Mouse (Mus musculus): ENCODE results near the gene Cpox. TPM values are rescaled to one million over a fixed set of nuclear protein-coding genes. Genes with fewer than 3 reads are reported as not detected.
A peak's percentile ranks its signal among the peaks of the same experiment; 100 is the strongest.

Gene Cpox
- polyA plus RNA-seq, 1 experiment from 2014 or later = 48.0 TPM

- Histone ChIP-seq H3K4me1 (replicated peaks) (no peaks in the 10 kb centered on the region), H3K4me2 (no peak overlapping the region), H3K9me3 (replicated peaks) (no peaks in the 10 kb centered on the region), H3K4me3 (no peak overlapping the region), H3K27ac (ENCODE audit: poor library complexity, severe bottlenecking) (no peak overlapping the region), H3K27me3 (replicated peaks) (no peaks in the 10 kb centered on the region), H3K36me3 (no peaks in the 10 kb centered on the region), H3K9ac (no peak overlapping the region)
- 52% methylated on average over 4 of the region's 4 CpGs for WGBS
- ATAC-seq (ENCODE audit: insufficient number of reproducible peaks, low FRiP score) = no peak
Observed at GRCm38 (mm10) chr16:58715018-58715417, 44.9 kb downstream of the Cpox start.

GRCm38 (mm10) chr16:58718666-58719120, 48.6 kb downstream of the Cpox start, which contains the start of gene Gpr15:
TSS of gene Gpr15 (minus strand) at chr16:58719070.
- no peaks in the 10 kb centered on the region for H3K4me1 ChIP-seq (replicated peaks)
- ATAC-seq (ENCODE audit: insufficient number of reproducible peaks, low FRiP score) = no peak
- 85% methylated on average over 7 of the region's 7 CpGs for WGBS
- H3K27ac ChIP-seq (ENCODE audit: poor library complexity, severe bottlenecking) = no peak within 1 kb of the TSS
- no peaks in the 10 kb centered on the region for H3K9me3 ChIP-seq (replicated peaks)
- no peaks in the 10 kb centered on the region for H3K36me3 ChIP-seq
- H3K9ac ChIP-seq = no peak within 1 kb of the TSS
- no peak within 1 kb of the TSS for H3K4me2 ChIP-seq
- H3K4me3 ChIP-seq = no peak within 1 kb of the TSS
- H3K27me3 ChIP-seq (replicated peaks) = no peaks in the 10 kb centered on the region

- Histone ChIP-seq H3K9me3 (replicated peaks) (no peaks in the 10 kb centered on the region), H3K27me3 (replicated peaks) (no peaks in the 10 kb centered on the region), H3K9ac (no peak overlapping the region), H3K36me3 (no peaks in the 10 kb centered on the region), H3K4me1 (replicated peaks) (no peaks in the 10 kb centered on the region), H3K4me2 (no peak overlapping the region), H3K27ac (ENCODE audit: poor library complexity, severe bottlenecking) (no peak overlapping the region), H3K4me3 (no peak overlapping the region)
- 68% methylated on average over 2 of the region's 2 CpGs for WGBS
- ATAC-seq (ENCODE audit: insufficient number of reproducible peaks, low FRiP score) = no peak
Observed at GRCm38 (mm10) chr16:58722292-58722691, 52.2 kb downstream of the Cpox start.

GRCm38 (mm10) chr16:58726680-58727476, 56.8 kb downstream of the Cpox start:
- no peak overlapping the region for H3K9ac ChIP-seq
- no peak overlapping the region for H3K4me2 ChIP-seq
- no peaks in the 10 kb centered on the region for H3K9me3 ChIP-seq (replicated peaks)
- H3K36me3 ChIP-seq = peaks cover 22% of the 10 kb centered on the region
- H3K4me1 ChIP-seq (replicated peaks) = peaks cover 4% of the 10 kb centered on the region
- H3K27me3 ChIP-seq (replicated peaks) = no peaks in the 10 kb centered on the region
- H3K27ac ChIP-seq (ENCODE audit: poor library complexity, severe bottlenecking) = no peak overlapping the region
- no peak for ATAC-seq (ENCODE audit: insufficient number of reproducible peaks, low FRiP score)
- H3K4me3 ChIP-seq = peak overlapping the region; percentile 81; the same call in 1 of the 2 replicates
- 77% methylated on average over 11 of the region's 11 CpGs for WGBS

GRCm38 (mm10) chr16:58727477-58728131, 57.5 kb downstream of the Cpox start, which contains the start of gene Cldnd1:
TSS of gene Cldnd1 (plus strand) at chr16:58727910.
- WGBS = 3% methylated on average over 35 of the region's 35 CpGs
- H3K4me3 ChIP-seq = peak within 1 kb of the TSS; percentile 81
- peak; percentile 100 for ATAC-seq (ENCODE audit: insufficient number of reproducible peaks, low FRiP score)
- peak within 1 kb of the TSS; percentile 83 for H3K27ac ChIP-seq (ENCODE audit: poor library complexity, severe bottlenecking)
- peak within 1 kb of the TSS; percentile 84 for H3K9ac ChIP-seq
- no peaks in the 10 kb centered on the region for H3K9me3 ChIP-seq (replicated peaks)
- H3K4me2 ChIP-seq = peak within 1 kb of the TSS; percentile 67
- no peaks in the 10 kb centered on the region for H3K27me3 ChIP-seq (replicated peaks)
- H3K36me3 ChIP-seq = peaks cover 30% of the 10 kb centered on the region
- peaks cover 4% of the 10 kb centered on the region for H3K4me1 ChIP-seq (replicated peaks)

GRCm38 (mm10) chr16:58728176-58728671, 58.1 kb downstream of the Cpox start:
- ATAC-seq (ENCODE audit: insufficient number of reproducible peaks, low FRiP score) = peak; percentile 91

GRCm38 (mm10) chr16:58738205-58738604, 68.1 kb downstream of the Cpox start:
- Histone ChIP-seq H3K27me3 (replicated peaks) (no peaks in the 10 kb centered on the region), H3K36me3 (peaks cover 14% of the 10 kb centered on the region), H3K4me3 (no peak overlapping the region), H3K27ac (ENCODE audit: poor library complexity, severe bottlenecking) (no peak overlapping the region), H3K9me3 (replicated peaks) (no peaks in the 10 kb centered on the region), H3K4me2 (no peak overlapping the region), H3K9ac (no peak overlapping the region), H3K4me1 (replicated peaks) (no peaks in the 10 kb centered on the region)
- no peak for ATAC-seq (ENCODE audit: insufficient number of reproducible peaks, low FRiP score)
- 77% methylated on average over 4 of the region's 4 CpGs for WGBS

More at GRCm38 (mm10) chr16:58728176-58728671, 58.1 kb downstream of the Cpox start:
- peak overlapping the region; percentile 67 for H3K4me2 ChIP-seq
- H3K9me3 ChIP-seq (replicated peaks) = no peaks in the 10 kb centered on the region
- H3K9ac ChIP-seq = peak overlapping the region; percentile 84
- H3K27me3 ChIP-seq (replicated peaks) = no peaks in the 10 kb centered on the region
- peak overlapping the region; percentile 83 for H3K27ac ChIP-seq (ENCODE audit: poor library complexity, severe bottlenecking)
- H3K4me3 ChIP-seq = peak overlapping the region; percentile 81
- peaks cover 36% of the 10 kb centered on the region for H3K36me3 ChIP-seq
- H3K4me1 ChIP-seq (replicated peaks) = peaks cover 4% of the 10 kb centered on the region
- WGBS = under 1% methylated on average over 23 of the region's 31 CpGs

- Histone ChIP-seq H3K36me3 (peaks cover 12% of the 10 kb centered on the region), H3K27ac (ENCODE audit: poor library complexity, severe bottlenecking) (no peak overlapping the region), H3K4me3 (no peak overlapping the region), H3K4me1 (replicated peaks) (no peaks in the 10 kb centered on the region), H3K9me3 (replicated peaks) (no peaks in the 10 kb centered on the region), H3K4me2 (no peak overlapping the region), H3K27me3 (replicated peaks) (no peaks in the 10 kb centered on the region), H3K9ac (no peak overlapping the region)
- 89% methylated on average over 1 of the region's 1 CpGs for WGBS
- ATAC-seq (ENCODE audit: insufficient number of reproducible peaks, low FRiP score) = no peak
Observed at GRCm38 (mm10) chr16:58738800-58739199, 68.7 kb downstream of the Cpox start.

GRCm38 (mm10) chr16:58740751-58741150, 70.7 kb downstream of the Cpox start:
- Histone ChIP-seq H3K4me1 (replicated peaks) (no peaks in the 10 kb centered on the region), H3K27ac (ENCODE audit: poor library complexity, severe bottlenecking) (no peak overlapping the region), H3K27me3 (replicated peaks) (no peaks in the 10 kb centered on the region), H3K9me3 (replicated peaks) (no peaks in the 10 kb centered on the region), H3K36me3 (no peaks in the 10 kb centered on the region), H3K4me3 (no peak overlapping the region), H3K4me2 (no peak overlapping the region), H3K9ac (no peak overlapping the region)
- no peak for ATAC-seq (ENCODE audit: insufficient number of reproducible peaks, low FRiP score)
- 86% methylated on average over 5 of the region's 5 CpGs for WGBS

- Histone ChIP-seq H3K4me1 (replicated peaks) (peaks cover 5% of the 10 kb centered on the region), H3K27ac (ENCODE audit: poor library complexity, severe bottlenecking) (no peak overlapping the region), H3K4me3 (no peak overlapping the region), H3K4me2 (no peak overlapping the region), H3K36me3 (no peaks in the 10 kb centered on the region), H3K9me3 (replicated peaks) (no peaks in the 10 kb centered on the region), H3K27me3 (replicated peaks) (no peaks in the 10 kb centered on the region), H3K9ac (no peak overlapping the region)
- 27% methylated on average over 4 of the region's 4 CpGs for WGBS
- ATAC-seq (ENCODE audit: insufficient number of reproducible peaks, low FRiP score) = no peak
Observed at GRCm38 (mm10) chr16:58746715-58747114, 76.6 kb downstream of the Cpox start.

GRCm38 (mm10) chr16:58751314-58751713, 81.2 kb downstream of the Cpox start:
- Histone ChIP-seq H3K9ac (no peak overlapping the region), H3K27ac (ENCODE audit: poor library complexity, severe bottlenecking) (no peak overlapping the region), H3K27me3 (replicated peaks) (no peaks in the 10 kb centered on the region), H3K9me3 (replicated peaks) (no peaks in the 10 kb centered on the region), H3K4me2 (no peak overlapping the region), H3K4me1 (replicated peaks) (peaks cover 5% of the 10 kb centered on the region), H3K4me3 (no peak overlapping the region), H3K36me3 (no peaks in the 10 kb centered on the region)
- WGBS = 23% methylated on average over 1 of the region's 1 CpGs
- no peak for ATAC-seq (ENCODE audit: insufficient number of reproducible peaks, low FRiP score)
